Mouse (Mus musculus) kidney, adult 10 weeks (tissue): ENCODE results near the gene H2-D1. TPM values are rescaled to one million over a fixed set of nuclear protein-coding genes. Genes with fewer than 3 reads are reported as not detected.

Experiments used
- polyA plus RNA-seq: library from polyadenylated mRNA; stranded (reverse); fragments of 350-450 nt; fragmentation: Illumina TruSeq; extraction: RNeasy Lipid Tissue Mini Kit (QIAGEN cat#74804); gene quantifications from one replicate; pipeline ENCODE4 v1.2.3, GENCODE M21; 2014; ENCODE audit warnings: low read depth, low replicate concordance

The H2-D1 gene
- 26.4 TPM for polyA plus RNA-seq

DNA sequence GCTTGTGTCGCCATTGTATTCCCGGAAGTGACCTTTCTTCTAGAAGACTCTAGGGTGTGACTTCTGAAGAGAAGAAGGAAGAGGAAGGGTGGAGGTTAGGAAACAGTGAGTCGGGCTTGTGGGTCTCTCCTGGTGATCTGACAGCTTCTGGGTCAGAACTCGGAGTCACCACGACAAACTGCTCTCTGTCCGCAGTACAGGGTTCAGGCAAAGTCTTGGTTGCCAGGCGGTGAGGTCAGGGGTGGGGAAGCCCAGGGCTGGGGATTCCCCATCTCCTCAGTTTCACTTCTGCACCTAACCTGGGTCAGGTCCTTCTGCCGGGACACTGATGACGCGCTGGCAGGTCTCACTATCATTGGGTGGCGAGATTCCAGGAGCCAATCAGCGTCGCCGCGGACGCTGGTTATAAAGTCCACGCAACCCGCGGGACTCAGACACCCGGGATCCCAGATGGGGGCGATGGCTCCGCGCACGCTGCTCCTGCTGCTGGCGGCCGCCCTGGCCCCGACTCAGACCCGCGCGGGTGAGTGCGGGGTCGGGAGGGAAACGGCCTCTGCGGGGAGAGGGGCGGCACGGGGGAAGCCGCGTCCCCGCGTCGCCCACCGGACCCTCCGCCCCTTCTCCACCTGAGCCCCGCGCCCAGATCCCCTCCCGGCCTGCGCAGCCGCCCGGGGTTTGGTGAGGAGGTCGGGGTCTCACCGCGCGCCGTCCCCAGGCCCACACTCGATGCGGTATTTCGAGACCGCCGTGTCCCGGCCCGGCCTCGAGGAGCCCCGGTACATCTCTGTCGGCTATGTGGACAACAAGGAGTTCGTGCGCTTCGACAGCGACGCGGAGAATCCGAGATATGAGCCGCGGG, at the start of gene H2-D1:
TSS of gene H2-D1 (plus strand) at position 67 of the 859 bp plus-strand sequence.

DNA sequence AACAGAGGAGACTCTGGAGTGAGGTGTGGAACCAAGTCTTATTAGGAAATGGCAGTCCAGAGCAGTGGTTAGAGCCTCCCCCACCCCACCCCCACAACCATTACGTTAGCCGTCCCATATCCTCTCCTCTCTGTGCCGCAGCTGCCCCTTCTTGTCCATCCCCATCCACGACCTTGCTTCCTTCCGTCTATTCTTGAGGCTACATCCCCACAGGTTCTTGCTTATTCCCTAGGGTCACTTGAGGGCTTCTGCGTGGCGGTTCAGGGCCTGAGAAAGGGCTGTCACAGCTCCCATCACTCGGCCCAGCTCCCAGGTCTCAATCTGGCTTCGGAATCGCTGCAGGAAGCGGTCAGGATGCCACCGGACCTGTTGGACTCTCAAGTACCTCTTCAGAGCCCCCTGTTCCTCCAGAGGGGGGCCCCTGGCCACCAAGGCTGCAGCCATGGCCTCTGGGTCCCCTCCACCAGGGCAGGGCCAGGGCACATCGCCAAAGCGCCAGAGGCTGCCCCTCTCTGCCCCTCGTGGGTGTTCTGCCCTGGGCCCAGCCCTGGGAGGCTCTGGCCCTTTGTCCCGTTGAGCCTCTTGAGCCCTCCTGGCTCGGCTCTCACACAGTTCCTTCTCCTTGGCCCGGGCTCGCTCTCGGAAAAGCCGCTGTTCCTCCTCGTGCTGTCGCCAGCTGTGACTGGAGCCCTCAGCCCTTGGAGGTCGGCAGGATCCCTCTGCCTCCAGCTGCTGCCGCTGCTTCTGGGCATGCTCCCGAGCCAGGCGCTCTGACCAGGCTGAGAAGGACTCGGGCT, 42.2 kb upstream of the H2-D1 start, which contains the start of gene Gm16181:
TSS of gene Gm16181 (plus strand) at position 679 of the 797 bp plus-strand sequence.

DNA sequence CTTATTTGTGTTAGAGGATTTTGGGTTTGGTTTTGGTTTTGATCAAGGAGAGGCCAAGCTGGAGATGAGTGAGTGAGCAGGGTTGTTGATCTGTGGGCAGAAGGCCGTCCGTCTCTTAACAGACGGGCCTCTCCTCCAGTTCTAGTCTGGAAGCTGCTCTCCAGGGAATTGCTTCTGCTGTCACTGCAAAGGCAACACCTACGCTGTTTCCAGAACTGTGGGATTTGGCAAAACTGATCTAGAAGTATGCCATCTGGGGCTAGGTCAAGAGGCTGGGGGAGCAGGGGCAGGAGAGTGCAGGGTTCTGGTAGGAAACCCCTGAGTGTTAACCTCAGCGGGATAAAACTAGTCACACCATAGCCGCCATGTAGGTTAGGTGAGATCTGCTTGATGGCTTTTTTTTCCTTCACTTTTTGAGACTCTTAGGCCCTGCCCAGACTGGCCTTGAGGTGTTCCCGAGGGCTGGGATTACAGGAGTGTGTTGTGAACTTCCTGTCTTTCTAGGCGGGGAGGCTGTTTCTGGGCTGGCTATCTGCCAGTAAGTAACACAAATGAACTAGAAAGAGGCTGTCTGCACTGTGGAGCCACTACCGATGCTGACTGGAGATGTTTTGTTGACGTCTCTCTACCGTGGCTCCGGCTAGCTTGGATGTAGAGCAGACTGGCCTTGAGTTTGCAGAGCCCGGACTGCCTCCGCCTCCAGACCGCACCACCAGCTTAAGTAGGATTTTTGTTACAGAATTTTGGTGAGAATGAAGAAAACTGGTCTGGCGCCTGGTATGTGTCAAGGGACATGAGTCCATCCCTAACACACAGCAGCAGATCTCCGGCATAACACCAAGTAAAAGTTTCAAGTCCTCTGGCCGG, 29.2 kb upstream of the H2-D1 start, which contains the start of gene Atp6v1g2:
TSS of gene Atp6v1g2 (plus strand) at position 547 of the 867 bp plus-strand sequence.

DNA sequence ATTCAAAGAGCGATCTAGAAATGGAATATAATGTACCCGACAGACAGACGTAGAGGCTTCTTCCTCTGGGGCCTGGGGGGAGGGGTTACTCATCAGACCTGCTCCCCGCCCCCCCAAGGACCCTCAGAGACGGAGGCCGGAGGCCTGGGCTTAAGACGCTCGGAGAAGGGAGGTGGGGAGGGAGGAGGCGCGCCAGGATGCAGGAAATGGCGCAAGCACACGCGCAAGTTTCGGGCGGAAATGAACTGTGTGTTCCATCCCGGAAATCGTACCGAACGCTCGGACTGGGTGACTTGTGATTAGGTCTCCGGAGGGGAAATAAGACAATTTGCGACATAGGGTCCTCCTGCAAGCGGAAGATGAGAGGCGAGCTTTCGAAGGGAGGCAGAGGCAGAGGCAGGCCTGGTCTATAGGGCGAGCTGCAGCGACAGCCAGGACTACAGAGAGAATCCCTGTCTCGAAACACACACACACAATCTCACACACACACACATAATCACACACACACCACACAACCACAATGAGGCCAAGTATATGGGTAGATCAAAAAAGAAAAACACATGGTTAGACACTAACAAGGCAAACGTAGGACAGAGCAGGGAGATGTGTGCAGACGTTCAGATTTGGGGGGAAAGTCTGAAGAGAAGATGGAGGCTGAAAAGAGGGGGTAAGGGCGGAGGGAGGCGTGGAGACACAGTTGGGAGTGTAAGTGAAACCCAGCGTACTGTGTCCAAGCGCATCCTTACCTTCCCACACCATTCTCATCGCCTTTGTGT, 26.7 kb upstream of the H2-D1 start, which contains the start of gene Nfkbil1:
TSS of gene Nfkbil1 (minus strand) at position 179 of the 776 bp plus-strand sequence.

DNA sequence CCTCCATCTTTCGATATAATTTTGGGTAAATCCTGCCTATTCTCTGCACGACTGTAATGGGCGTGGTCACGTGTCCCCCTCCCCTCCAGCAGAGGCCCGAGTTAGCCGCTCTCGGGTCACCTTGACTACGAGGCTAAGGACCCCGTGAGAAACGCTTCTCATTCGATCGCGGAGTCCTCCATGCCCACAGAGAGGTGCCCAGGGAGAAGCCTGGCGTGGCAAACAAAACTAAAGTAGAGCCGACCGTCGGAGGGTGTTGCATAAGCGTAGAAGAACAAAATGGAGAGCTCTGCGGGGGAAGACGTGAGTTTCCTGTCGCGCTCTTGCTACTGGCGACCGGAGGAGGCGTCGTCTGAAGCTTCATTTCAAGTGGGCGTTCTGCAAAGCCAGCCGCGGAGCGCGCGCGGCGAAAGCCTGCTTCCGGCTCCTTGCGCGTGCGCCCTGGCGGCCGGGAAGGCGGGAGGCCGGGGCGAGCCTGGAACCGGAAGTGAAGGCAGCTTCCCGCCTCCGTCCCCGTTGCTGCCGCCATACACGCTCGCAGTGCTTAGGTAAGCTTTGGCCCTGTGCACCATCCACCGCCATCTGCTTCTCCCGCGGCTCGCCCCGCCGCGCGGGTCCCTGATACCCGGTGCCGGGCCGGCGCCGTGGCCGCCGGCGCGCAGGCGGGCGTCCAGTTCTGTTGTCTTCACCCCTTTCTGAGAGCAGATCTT, 21.1 kb upstream of the H2-D1 start, which contains the start of gene Ddx39b:
TSS of gene Ddx39b (plus strand) at position 442 of the 710 bp plus-strand sequence.

Other genes starting within 250 kb of the H2-D1 start
- gene Vwa7, start 246.2 kb upstream of the H2-D1 start, polyA plus RNA-seq: not detected
- not detected for gene Sapcd1, start 234.7 kb upstream of the H2-D1 start, polyA plus RNA-seq
- gene Msh5, start 216.0 kb upstream of the H2-D1 start, polyA plus RNA-seq: 1.1 TPM
- 25.4 TPM for gene Clic1, start 212.8 kb upstream of the H2-D1 start, polyA plus RNA-seq
- 0.97 TPM for gene Ddah2, start 203.7 kb upstream of the H2-D1 start, polyA plus RNA-seq
- not detected for gene Ly6g6c, start 197.3 kb upstream of the H2-D1 start, polyA plus RNA-seq
- gene Mpig6b, start 196.5 kb upstream of the H2-D1 start, polyA plus RNA-seq: 1.1 TPM
- not detected for gene Ly6g6e, start 185.8 kb upstream of the H2-D1 start, polyA plus RNA-seq
- not detected for gene Ly6g6d, start 184.7 kb upstream of the H2-D1 start, polyA plus RNA-seq
- gene Ly6g6f, start 177.1 kb upstream of the H2-D1 start, polyA plus RNA-seq: not detected
- gene Abhd16a, start 173.5 kb upstream of the H2-D1 start, polyA plus RNA-seq: 7.6 TPM
- not detected for gene Ly6g5c, start 154.5 kb upstream of the H2-D1 start, polyA plus RNA-seq
- not detected for gene Ly6g5b, start 147.3 kb upstream of the H2-D1 start, polyA plus RNA-seq
- 0.85 TPM for gene Gpank1, start 141.3 kb upstream of the H2-D1 start, polyA plus RNA-seq
- gene Csnk2b, start 140.7 kb upstream of the H2-D1 start, polyA plus RNA-seq: 187 TPM
- gene D17H6S53E, start 136.4 kb upstream of the H2-D1 start, polyA plus RNA-seq: 0.53 TPM
- gene Apom, start 130.7 kb upstream of the H2-D1 start, polyA plus RNA-seq: 4.8 TPM
- gene Bag6, start 127.6 kb upstream of the H2-D1 start, polyA plus RNA-seq: 3.9 TPM
- 2.1 TPM for gene Prrc2a, start 97.8 kb upstream of the H2-D1 start, polyA plus RNA-seq
- 2.3 TPM for gene Aif1, start 86.7 kb upstream of the H2-D1 start, polyA plus RNA-seq
- gene Lst1, start 74.3 kb upstream of the H2-D1 start, polyA plus RNA-seq: not detected
- gene Ltb, start 68.3 kb upstream of the H2-D1 start, polyA plus RNA-seq: not detected
- not detected for gene Tnf, start 60.7 kb upstream of the H2-D1 start, polyA plus RNA-seq
- not detected for gene Lta, start 57.4 kb upstream of the H2-D1 start, polyA plus RNA-seq
- gene Gm16181, start 41.9 kb upstream of the H2-D1 start, polyA plus RNA-seq: not detected
- gene Atp6v1g2, start 29.1 kb upstream of the H2-D1 start, polyA plus RNA-seq: 5.2 TPM
- gene Nfkbil1, start 26.9 kb upstream of the H2-D1 start, polyA plus RNA-seq: not detected
- 4.9 TPM for gene Ddx39b, start 21.0 kb upstream of the H2-D1 start, polyA plus RNA-seq
- 0.28 TPM for gene H2-Q1, start 57.7 kb downstream of the H2-D1 start, polyA plus RNA-seq
- 4.2 TPM for gene H2-Q2, start 79.5 kb downstream of the H2-D1 start, polyA plus RNA-seq
- gene H2-Q4, start 116.9 kb downstream of the H2-D1 start, polyA plus RNA-seq: 13.7 TPM
- 21.9 TPM for gene H2-Q6, start 162.1 kb downstream of the H2-D1 start, polyA plus RNA-seq
- gene H2-Q7, start 176.4 kb downstream of the H2-D1 start, polyA plus RNA-seq: 4.7 TPM
- 0.44 TPM for gene H2-Q10, start 207.4 kb downstream of the H2-D1 start, polyA plus RNA-seq
- not detected for gene Pou5f1, start 243.3 kb downstream of the H2-D1 start, polyA plus RNA-seq